Mouse (Mus musculus) hindbrain, embryonic 11.5 days (tissue): Measurements from ENCODE around the gene Aurkb. TPM values are rescaled to one million over a fixed set of nuclear protein-coding genes. Genes with fewer than 3 reads are reported as not detected.
"Not testable (repeated sequence)": the region's sequence is repeated elsewhere in the genome, so short reads cannot be mapped to it uniquely, and the experiment has no call there.

Experiments used
- ATAC-seq: fragments of 200-750 bp; cut with Nextera tagmentation; 2 replicates; pipeline ENCODE4 v1.8.0; 2017; ENCODE audit warnings: mild to moderate bottlenecking, moderate TSS enrichment, moderate library complexity; ENCODE audit not compliant: low FRiP score
- DNase-seq: peaks from one replicate; pipeline ENCODE4 v3.0.0-alpha.2; 2015; ENCODE audit warnings: low spot score
- H3K27ac ChIP-seq: fragments of 300-500 bp; sonication (generic); 2 replicates; pipeline ENCODE4 v1.5.1; 2014; ENCODE audit warnings: mild to moderate bottlenecking, low read depth, low read length
- H3K27me3 ChIP-seq: fragments of 300-500 bp; sonication (generic); 2 replicates; pipeline ENCODE4 v1.6.1; 2014; ENCODE audit warnings: mild to moderate bottlenecking, low read length, moderate library complexity, mixed read lengths; ENCODE audit not compliant: control insufficient read depth, insufficient read depth
- H3K36me3 ChIP-seq: fragments of 300-500 bp; sonication (generic); 2 replicates; pipeline ENCODE4 v1.6.1; 2014; ENCODE audit warnings: mild to moderate bottlenecking, low read length, moderate library complexity, mixed read lengths; ENCODE audit not compliant: control insufficient read depth, insufficient read depth
- H3K4me1 ChIP-seq: fragments of 300-500 bp; sonication (generic); replicated peaks from 2 replicates; pipeline ENCODE4 v1.6.1; 2014; ENCODE audit warnings: low read length, mixed read lengths; ENCODE audit not compliant: control insufficient read depth, insufficient read depth
- H3K4me2 ChIP-seq: fragments of 300-500 bp; sonication (generic); replicated peaks from 2 replicates; pipeline ENCODE4 v1.6.1; 2014; ENCODE audit warnings: mild to moderate bottlenecking, low read depth, low read length
- H3K4me3 ChIP-seq: fragments of 300-500 bp; sonication (generic); 2 replicates; pipeline ENCODE4 v1.5.1; 2014; ENCODE audit warnings: low read depth, low read length
- H3K9ac ChIP-seq: fragments of 300-500 bp; sonication (generic); 2 replicates; pipeline ENCODE4 v1.6.1; 2014; ENCODE audit warnings: low read depth, low read length
- H3K9me3 ChIP-seq: fragments of 300-500 bp; sonication (generic); 2 replicates; pipeline ENCODE4 v1.6.1; 2016; ENCODE audit warnings: low read length; ENCODE audit not compliant: control insufficient read depth
- WGBS: fragments of 180-500 bp; shearing (Covaris S2); extraction: QIAGEN DNeasy Blood & Tissue Kit; methylation state at CpG from one replicate; pipeline ENCODE4 v1.1.7; 2014; 5-methylcytosine and 5-hydroxymethylcytosine counted together
- polyA plus RNA-seq: library from polyadenylated mRNA; unstranded; fragments of >200 nt; fragmentation: Nextera tagmentation; extraction: Ambion mirVana; gene quantifications from 2 replicates; pipeline ENCODE4 v1.2.1, GENCODE M21; 2014

The Aurkb gene
- 131 and 141 TPM in 2 replicates for polyA plus RNA-seq

DNA sequence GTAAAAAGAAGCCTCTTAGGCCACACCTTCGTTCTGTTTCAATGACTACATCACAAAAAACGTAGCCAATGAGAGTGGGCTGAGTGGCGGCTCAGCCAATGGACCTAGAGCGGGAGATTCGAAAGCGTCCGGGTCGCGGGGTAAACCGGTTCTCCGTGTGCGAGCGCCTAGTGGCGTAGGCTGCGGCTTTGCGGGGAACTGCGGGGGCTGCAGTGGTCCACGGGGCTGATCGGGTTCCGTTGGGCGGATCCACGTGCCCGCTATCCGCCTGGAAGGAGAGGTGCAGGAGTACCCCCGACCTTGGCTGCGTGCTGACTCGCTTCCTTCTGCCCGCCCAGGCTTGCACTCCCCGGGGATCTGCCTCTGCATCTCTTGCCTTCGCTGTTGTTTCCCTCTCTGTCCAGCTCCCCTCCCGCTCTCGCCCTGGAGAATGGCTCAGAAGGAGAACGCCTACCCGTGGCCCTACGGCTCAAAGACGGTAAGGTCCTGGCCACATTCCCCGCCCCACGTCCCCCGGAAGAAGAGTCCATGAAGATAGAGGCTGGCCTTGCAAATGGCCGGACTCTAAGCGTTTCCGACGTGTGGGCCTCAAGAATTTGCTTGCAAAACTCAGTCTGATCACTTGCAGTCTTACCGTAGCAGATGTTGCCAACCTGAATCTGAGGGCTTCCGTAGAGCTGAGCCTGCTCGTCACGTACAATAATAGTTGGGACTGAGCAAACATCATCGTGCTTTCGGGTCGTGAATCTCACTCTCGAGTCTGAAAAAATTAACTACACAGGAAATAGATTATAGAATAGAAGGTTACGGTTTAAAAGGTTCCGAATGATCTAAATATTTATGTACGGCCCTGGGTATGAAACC, at the start of gene Aurkb:
Gene Aurkb, plus strand, starts transcription at position 117 of the 864 bp plus-strand sequence.
- Histone ChIP-seq H3K4me3 (peak within 1 kb of the TSS; percentile 71), H3K4me2 (peak within 1 kb of the TSS; percentile 85), H3K4me1 (no peaks in the 10 kb centered on the region), H3K27me3 (no peaks in the 10 kb centered on the region), H3K9ac (peak within 1 kb of the TSS; percentile 78), H3K36me3 (peaks cover 6% of the 10 kb centered on the region; the same call in 1 of the 2 replicates), H3K9me3 (no peaks in the 10 kb centered on the region), H3K27ac (peak within 1 kb of the TSS; percentile 73)
- ATAC-seq (peak; percentile 78), DNase-seq (peak; percentile 91)
- WGBS = 1% methylated on average over 53 of the region's 54 CpGs

DNA sequence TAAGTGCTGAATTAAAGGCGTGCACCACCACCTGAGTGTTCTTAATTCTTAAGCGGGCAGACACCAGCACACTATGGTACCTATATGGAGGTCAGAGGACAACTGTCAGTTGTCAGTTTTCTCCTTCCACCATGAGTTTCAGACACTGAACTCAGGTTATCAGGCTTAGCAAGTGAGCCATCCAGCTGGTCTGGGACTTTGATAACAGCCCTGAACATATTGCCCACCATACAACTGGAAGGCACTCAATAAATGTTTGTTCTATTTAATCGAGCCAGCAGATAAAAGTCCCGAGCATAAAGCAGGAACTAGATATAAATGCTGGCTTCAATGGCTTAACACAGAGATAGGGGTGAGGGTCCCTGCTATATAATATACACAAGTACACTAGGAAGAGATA, 48.4 kb upstream of the Aurkb start:
- no peaks in the 10 kb centered on the region for H3K4me1 ChIP-seq
- H3K27me3 ChIP-seq = no peaks in the 10 kb centered on the region
- WGBS = 89% methylated on average over 4 of the region's 4 CpGs
- H3K36me3 ChIP-seq = peaks cover 21% of the 10 kb centered on the region
- no peak overlapping the region for H3K4me2 ChIP-seq
- H3K4me3 ChIP-seq = no peak overlapping the region
- H3K9me3 ChIP-seq = no peaks in the 10 kb centered on the region
- no peak for DNase-seq
- H3K9ac ChIP-seq = no peak overlapping the region
- ATAC-seq = no peak
- no peak overlapping the region for H3K27ac ChIP-seq

DNA sequence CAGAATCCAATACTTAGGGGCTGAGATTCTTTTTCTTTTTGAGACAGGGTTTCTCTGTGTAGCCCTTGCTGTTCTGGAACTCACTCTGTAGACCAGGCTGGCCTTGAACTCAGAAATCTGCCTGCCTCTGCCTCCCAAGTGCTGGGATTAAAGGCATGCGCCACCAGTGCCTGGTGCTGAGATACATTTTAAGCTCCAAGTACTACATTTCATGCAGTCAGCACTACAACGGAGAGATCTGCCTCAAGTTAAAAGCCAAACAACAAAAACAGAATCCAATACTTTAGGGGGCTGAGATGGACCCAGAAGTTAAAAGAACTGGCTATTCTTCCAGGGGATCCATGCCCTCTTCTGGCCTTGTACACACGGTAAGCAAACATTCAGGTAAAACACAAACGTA, 42.7 kb upstream of the Aurkb start:
- not testable (repeated sequence) for H3K4me2 ChIP-seq, H3K36me3 ChIP-seq, H3K4me3 ChIP-seq, H3K9ac ChIP-seq, H3K4me1 ChIP-seq, H3K27ac ChIP-seq, H3K9me3 ChIP-seq, H3K27me3 ChIP-seq, ATAC-seq, DNase-seq
- 97% methylated on average over 4 of the region's 4 CpGs for WGBS

DNA sequence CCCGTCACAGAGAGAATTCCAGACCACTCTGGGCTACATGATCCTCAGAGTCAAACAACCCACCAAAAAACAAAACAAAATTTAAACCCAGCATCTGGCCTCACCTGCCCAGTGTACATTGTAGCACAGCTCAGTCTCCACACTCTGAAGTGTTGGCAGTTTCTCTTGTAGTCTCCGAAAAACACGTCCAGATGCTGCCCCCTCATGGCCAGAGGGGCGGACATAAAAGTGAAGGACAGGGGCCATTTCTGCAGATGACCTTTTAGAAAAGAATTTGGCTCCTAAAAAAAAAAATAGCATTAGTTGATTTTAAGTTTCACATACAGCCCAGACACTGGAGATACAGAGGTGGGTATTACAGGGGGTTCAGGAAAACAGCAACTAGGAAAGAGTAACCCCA, 41.9 kb upstream of the Aurkb start:
- Histone ChIP-seq H3K27ac (no peak overlapping the region), H3K27me3 (no peaks in the 10 kb centered on the region), H3K4me3 (no peak overlapping the region), H3K4me1 (no peaks in the 10 kb centered on the region), H3K36me3 (peaks cover 8% of the 10 kb centered on the region), H3K9ac (no peak overlapping the region), H3K4me2 (no peak overlapping the region), H3K9me3 (no peaks in the 10 kb centered on the region)
- DNase-seq (no peak), ATAC-seq (no peak)
- 65% methylated on average over 4 of the region's 4 CpGs for WGBS

DNA sequence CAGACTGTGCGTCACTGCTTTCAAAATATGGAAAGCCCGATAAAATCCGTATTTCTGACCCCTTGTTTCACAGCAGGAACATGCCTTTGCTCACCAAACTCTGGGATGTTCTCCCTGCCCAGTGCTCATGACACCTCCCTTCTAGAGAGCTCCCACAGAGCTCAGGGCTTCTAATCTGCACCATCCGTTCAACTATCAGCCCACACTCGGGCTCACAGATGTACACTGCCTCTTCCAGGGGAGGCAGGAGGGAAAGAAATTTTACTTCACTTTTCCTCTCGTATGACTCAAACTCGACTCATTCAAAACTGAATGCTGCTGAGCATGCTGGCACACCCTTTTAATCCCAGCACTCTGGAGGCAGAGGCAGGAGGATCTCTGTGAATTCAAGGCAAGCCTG, 40.3 kb upstream of the Aurkb start:
- H3K9me3 ChIP-seq = no peaks in the 10 kb centered on the region
- H3K27ac ChIP-seq = no peak overlapping the region
- no peaks in the 10 kb centered on the region for H3K27me3 ChIP-seq
- no peak overlapping the region for H3K4me2 ChIP-seq
- H3K9ac ChIP-seq = no peak overlapping the region
- peaks cover 5% of the 10 kb centered on the region for H3K36me3 ChIP-seq
- no peaks in the 10 kb centered on the region for H3K4me1 ChIP-seq
- H3K4me3 ChIP-seq = no peak overlapping the region
- ATAC-seq (no peak), DNase-seq (no peak)
- 89% methylated on average over 7 of the region's 7 CpGs for WGBS

DNA sequence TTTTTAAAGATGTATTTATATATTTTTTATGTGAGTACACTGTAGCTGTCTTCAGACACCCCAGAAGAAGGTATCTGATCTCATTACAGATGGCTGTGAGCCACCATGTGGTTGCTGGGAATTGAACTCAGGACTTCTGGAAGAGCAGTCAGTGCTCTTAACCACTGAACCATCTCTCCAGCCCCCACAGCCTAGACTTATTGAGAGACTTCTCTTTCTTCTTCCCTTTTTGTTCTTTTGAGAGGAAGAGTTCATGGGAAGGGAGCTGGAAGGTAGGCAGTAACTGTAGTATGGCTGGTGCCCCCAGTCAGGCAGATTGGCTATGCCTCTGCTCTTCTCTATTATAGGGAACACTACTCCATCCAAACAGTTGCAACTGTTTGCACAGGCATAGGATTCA, 38.9 kb upstream of the Aurkb start:
- not testable (repeated sequence) for H3K4me1 ChIP-seq, H3K36me3 ChIP-seq, H3K9ac ChIP-seq, DNase-seq, H3K4me2 ChIP-seq, ATAC-seq, H3K27ac ChIP-seq, H3K27me3 ChIP-seq, H3K4me3 ChIP-seq, H3K9me3 ChIP-seq

DNA sequence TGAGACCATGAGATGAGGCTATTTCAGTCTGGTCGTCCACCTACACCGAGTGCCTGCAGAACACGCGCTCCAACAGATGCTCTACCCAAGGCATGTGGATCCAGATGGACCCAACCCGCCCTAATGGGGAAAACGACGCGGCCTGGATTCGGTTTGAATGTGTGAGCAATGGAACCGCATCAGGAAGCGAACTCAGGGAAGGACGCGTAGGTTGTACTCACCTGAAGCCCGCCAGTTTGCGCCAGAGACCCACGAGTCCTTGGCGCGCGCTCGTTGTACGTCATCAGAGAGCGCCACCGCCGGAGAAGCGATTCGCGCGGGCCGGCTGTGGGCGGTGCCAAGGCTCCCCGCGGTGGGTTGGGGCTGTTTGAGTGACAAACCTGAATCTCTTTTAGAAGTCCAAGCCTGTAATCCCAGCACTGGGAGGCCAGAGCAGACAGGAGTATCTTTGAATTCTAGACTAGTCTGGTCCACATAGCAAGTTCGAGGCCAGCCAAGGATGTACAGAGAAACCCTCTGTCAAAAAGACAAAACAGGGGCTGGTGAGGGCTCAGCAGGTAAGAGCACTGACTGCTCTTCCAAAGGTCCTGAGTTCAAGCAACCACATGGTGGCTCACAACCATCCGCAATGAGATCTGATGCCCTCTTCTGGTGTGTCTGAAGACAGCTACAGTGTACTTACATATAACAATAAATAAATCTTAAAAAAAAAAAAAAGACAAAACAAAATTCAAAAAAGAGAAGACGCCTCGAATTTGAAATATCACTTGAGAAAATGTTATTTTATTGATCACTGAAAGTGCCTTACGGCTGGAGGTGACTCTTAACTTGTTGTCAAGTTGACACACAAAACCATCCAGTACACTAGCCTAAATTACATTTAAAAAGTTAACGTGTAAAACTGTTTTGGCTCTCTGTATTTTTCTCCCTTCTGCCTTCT, 37.0 kb upstream of the Aurkb start, which contains the start of gene Pfas:
Gene Pfas, minus strand, starts transcription at position 279 of the 940 bp plus-strand sequence.
- Histone ChIP-seq H3K9ac (peak within 1 kb of the TSS; percentile 69), H3K4me2 (peak within 1 kb of the TSS; percentile 61), H3K4me1 (no peaks in the 10 kb centered on the region), H3K36me3 (no peaks in the 10 kb centered on the region; the same call in 1 of the 2 replicates), H3K27me3 (no peaks in the 10 kb centered on the region), H3K27ac (peak within 1 kb of the TSS; percentile 45; the same call in 1 of the 2 replicates), H3K4me3 (peak within 1 kb of the TSS; percentile 82), H3K9me3 (no peaks in the 10 kb centered on the region)
- DNase-seq (peak; percentile 97), ATAC-seq (peak; percentile 85)
- 9% methylated on average over 38 of the region's 38 CpGs for WGBS

DNA sequence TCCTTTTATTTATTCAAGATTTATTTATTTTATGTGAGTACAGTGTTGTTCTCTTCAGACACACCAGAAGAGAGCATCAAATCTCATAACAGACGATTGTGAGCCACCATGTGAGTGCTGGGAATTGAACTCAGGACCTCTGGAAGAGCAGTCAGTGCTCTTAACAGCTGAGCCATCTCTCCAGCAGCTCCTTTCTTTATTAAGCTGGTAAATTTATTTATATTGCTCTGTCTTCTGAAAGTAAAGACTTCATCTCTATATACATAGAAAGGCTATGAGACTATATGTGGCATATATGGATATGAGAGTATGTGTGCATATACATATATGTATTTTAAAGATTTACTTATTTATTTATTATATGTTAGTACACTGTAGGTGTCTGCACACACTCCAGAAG, 35.9 kb upstream of the Aurkb start:
- WGBS = 92% methylated on average over 1 of the region's 1 CpGs
- H3K4me2 ChIP-seq = no peak overlapping the region
- ATAC-seq = no peak
- DNase-seq = no peak
- no peaks in the 10 kb centered on the region for H3K9me3 ChIP-seq
- H3K27me3 ChIP-seq = no peaks in the 10 kb centered on the region
- no peaks in the 10 kb centered on the region for H3K4me1 ChIP-seq
- H3K9ac ChIP-seq = no peak overlapping the region
- no peaks in the 10 kb centered on the region for H3K36me3 ChIP-seq
- no peak overlapping the region for H3K4me3 ChIP-seq
- no peak overlapping the region for H3K27ac ChIP-seq
